Mouse (Mus musculus) hindbrain, embryonic 10.5 days (tissue): ENCODE measurements at regions not wholly inside any gene's neighbourhood (a gene's known extent, or its start where the extent isn't known, plus 50 kb on each side); places are given as distances from the start of the nearest gene placed in this dataset.

Experiments used
- DNase-seq: peaks from one replicate; pipeline ENCODE4 v3.0.0-alpha.2; 2017; ENCODE audit warnings: low spot score
- H3K27ac ChIP-seq: fragments of 300-500 bp; sonication (generic); 2 replicates; pipeline ENCODE4 v1.5.1; 2016; ENCODE audit warnings: mild to moderate bottlenecking, moderate library complexity
- H3K27me3 ChIP-seq: fragments of 300-500 bp; sonication (generic); 2 replicates; pipeline ENCODE4 v1.6.1; 2016; ENCODE audit warnings: mild to moderate bottlenecking; ENCODE audit not compliant: poor library complexity, insufficient read depth, severe bottlenecking
- H3K36me3 ChIP-seq: fragments of 300-500 bp; sonication (generic); 2 replicates; pipeline ENCODE4 v1.6.1; 2016; ENCODE audit warnings: mild to moderate bottlenecking, moderate library complexity
- H3K4me1 ChIP-seq: fragments of 300-500 bp; sonication (generic); replicated peaks from 2 replicates; pipeline ENCODE4 v1.6.1; 2016; ENCODE audit warnings: mild to moderate bottlenecking
- H3K4me3 ChIP-seq: fragments of 300-500 bp; sonication (generic); 2 replicates; pipeline ENCODE4 v1.5.1; 2016; ENCODE audit warnings: mild to moderate bottlenecking, moderate library complexity
- H3K9me3 ChIP-seq: fragments of 300-500 bp; sonication (generic); 2 replicates; pipeline ENCODE4 v1.6.1; 2016; ENCODE audit warnings: mild to moderate bottlenecking, moderate library complexity
- WGBS: fragments of 180-500 bp; shearing (Covaris S2); methylation state at CpG from one replicate; pipeline ENCODE4 v1.1.7; 2016; 5-methylcytosine and 5-hydroxymethylcytosine counted together

- Histone ChIP-seq H3K9me3 (no peaks in the 10 kb centered on the region), H3K4me1 (peaks cover 35% of the 10 kb centered on the region), H3K4me3 (no peak overlapping the region), H3K27me3 (no peaks in the 10 kb centered on the region), H3K27ac (no peak overlapping the region), H3K36me3 (no peaks in the 10 kb centered on the region)
- DNase-seq, result no peak
- 49% methylated on average over 9 of the region's 9 CpGs for WGBS
These were observed 418.7 kb upstream of the Trpc7 start for GRCm38 (mm10) chr13:57314512-57314911.

- Histone ChIP-seq H3K4me3 (no peak overlapping the region), H3K27ac (no peak overlapping the region), H3K27me3 (no peaks in the 10 kb centered on the region), H3K4me1 (peaks cover 35% of the 10 kb centered on the region), H3K36me3 (no peaks in the 10 kb centered on the region), H3K9me3 (no peaks in the 10 kb centered on the region)
- 43% methylated on average over 2 of the region's 2 CpGs for WGBS
- DNase-seq, result no peak
These were observed 417.9 kb upstream of the Trpc7 start for GRCm38 (mm10) chr13:57313731-57314130.

GRCm38 (mm10) chr13:57311235-57311634 is 415.4 kb upstream of the Trpc7 start:
- H3K36me3 ChIP-seq, result no peaks in the 10 kb centered on the region
- DNase-seq, result no peak
- no peaks in the 10 kb centered on the region for H3K9me3 ChIP-seq
- H3K27me3 ChIP-seq, result no peaks in the 10 kb centered on the region; the same call in 1 of the 2 replicates
- no peak overlapping the region for H3K4me3 ChIP-seq
- H3K27ac ChIP-seq, result no peak overlapping the region
- peaks cover 30% of the 10 kb centered on the region for H3K4me1 ChIP-seq
- WGBS, result 65% methylated on average over 2 of the region's 2 CpGs

- Histone ChIP-seq H3K27me3 (no peaks in the 10 kb centered on the region; the same call in 1 of the 2 replicates), H3K4me1 (peaks cover 21% of the 10 kb centered on the region), H3K4me3 (no peak overlapping the region), H3K36me3 (no peaks in the 10 kb centered on the region), H3K27ac (no peak overlapping the region), H3K9me3 (no peaks in the 10 kb centered on the region)
- no peak for DNase-seq
- WGBS, result 87% methylated on average over 4 of the region's 4 CpGs
These were observed 413.8 kb upstream of the Trpc7 start for GRCm38 (mm10) chr13:57309618-57310017.

GRCm38 (mm10) chr13:57307971-57308903 is 412.4 kb upstream of the Trpc7 start:
- Histone ChIP-seq H3K9me3 (no peaks in the 10 kb centered on the region), H3K4me3 (no peak overlapping the region), H3K4me1 (peaks cover 11% of the 10 kb centered on the region), H3K27ac (no peak overlapping the region), H3K36me3 (no peaks in the 10 kb centered on the region), H3K27me3 (no peaks in the 10 kb centered on the region; the same call in 1 of the 2 replicates)
- DNase-seq, result no peak
- 26% methylated on average over 20 of the region's 20 CpGs for WGBS

GRCm38 (mm10) chr13:57305586-57305985 is 409.8 kb upstream of the Trpc7 start:
- WGBS, result 90% methylated on average over 7 of the region's 7 CpGs
- Histone ChIP-seq H3K4me3 (no peak overlapping the region), H3K27ac (no peak overlapping the region), H3K9me3 (no peaks in the 10 kb centered on the region), H3K4me1 (peaks cover 11% of the 10 kb centered on the region), H3K36me3 (no peaks in the 10 kb centered on the region), H3K27me3 (no peaks in the 10 kb centered on the region; the same call in 1 of the 2 replicates)
- no peak for DNase-seq

- DNase-seq, result no peak
- H3K36me3 ChIP-seq, result no peaks in the 10 kb centered on the region
- H3K4me1 ChIP-seq, result peaks cover 11% of the 10 kb centered on the region
- 85% methylated on average over 2 of the region's 2 CpGs for WGBS
- no peak overlapping the region for H3K4me3 ChIP-seq
- H3K9me3 ChIP-seq, result no peaks in the 10 kb centered on the region
- no peaks in the 10 kb centered on the region; the same call in 1 of the 2 replicates for H3K27me3 ChIP-seq
- no peak overlapping the region for H3K27ac ChIP-seq
These were observed 408.0 kb upstream of the Trpc7 start for GRCm38 (mm10) chr13:57303805-57304204.

GRCm38 (mm10) chr13:57291737-57292490 is 396.1 kb upstream of the Trpc7 start:
- Histone ChIP-seq H3K36me3 (no peaks in the 10 kb centered on the region), H3K4me3 (no peak overlapping the region), H3K4me1 (no peaks in the 10 kb centered on the region), H3K27ac (no peak overlapping the region), H3K9me3 (no peaks in the 10 kb centered on the region), H3K27me3 (no peaks in the 10 kb centered on the region)
- DNase-seq, result no peak
- 87% methylated on average over 9 of the region's 9 CpGs for WGBS

- no peak overlapping the region for H3K4me3 ChIP-seq
- 88% methylated on average over 2 of the region's 2 CpGs for WGBS
- H3K27me3 ChIP-seq, result peaks cover 7% of the 10 kb centered on the region; the same call in 1 of the 2 replicates
- H3K27ac ChIP-seq, result no peak overlapping the region
- H3K36me3 ChIP-seq, result no peaks in the 10 kb centered on the region
- H3K4me1 ChIP-seq, result peaks cover 9% of the 10 kb centered on the region
- no peaks in the 10 kb centered on the region for H3K9me3 ChIP-seq
- no peak for DNase-seq
These were observed 390.4 kb upstream of the Trpc7 start for GRCm38 (mm10) chr13:57286168-57286567.

- Histone ChIP-seq H3K27me3 (peaks cover 7% of the 10 kb centered on the region; the same call in 1 of the 2 replicates), H3K27ac (peak overlapping the region; percentile 24; the same call in 1 of the 2 replicates), H3K36me3 (no peaks in the 10 kb centered on the region), H3K9me3 (no peaks in the 10 kb centered on the region), H3K4me3 (no peak overlapping the region), H3K4me1 (peaks cover 9% of the 10 kb centered on the region)
- WGBS, result 71% methylated on average over 8 of the region's 8 CpGs
- no peak for DNase-seq
These were observed 387.0 kb upstream of the Trpc7 start for GRCm38 (mm10) chr13:57282816-57283215.

GRCm38 (mm10) chr13:57281941-57282710 is 386.3 kb upstream of the Trpc7 start:
- Histone ChIP-seq H3K36me3 (no peaks in the 10 kb centered on the region), H3K27ac (peak overlapping the region; percentile 24), H3K4me3 (no peak overlapping the region), H3K9me3 (no peaks in the 10 kb centered on the region), H3K4me1 (peaks cover 9% of the 10 kb centered on the region), H3K27me3 (peaks cover 7% of the 10 kb centered on the region; the same call in 1 of the 2 replicates)
- WGBS, result 57% methylated on average over 24 of the region's 24 CpGs
- DNase-seq, result no peak

- Histone ChIP-seq H3K27ac (no peak overlapping the region), H3K4me1 (peaks cover 9% of the 10 kb centered on the region), H3K36me3 (no peaks in the 10 kb centered on the region), H3K27me3 (peaks cover 7% of the 10 kb centered on the region; the same call in 1 of the 2 replicates), H3K4me3 (no peak overlapping the region), H3K9me3 (no peaks in the 10 kb centered on the region)
- WGBS, result 28% methylated on average over 3 of the region's 3 CpGs
- peak; percentile 52 for DNase-seq
These were observed 385.7 kb upstream of the Trpc7 start for GRCm38 (mm10) chr13:57281504-57281903.
